Mouse (Mus musculus): ENCODE results near the gene Myl10.
"Not testable (repeated sequence)": the region's sequence is repeated elsewhere in the genome, so short reads cannot be mapped to it uniquely, and the experiment has no call there.

Myl10 gene

DNA sequence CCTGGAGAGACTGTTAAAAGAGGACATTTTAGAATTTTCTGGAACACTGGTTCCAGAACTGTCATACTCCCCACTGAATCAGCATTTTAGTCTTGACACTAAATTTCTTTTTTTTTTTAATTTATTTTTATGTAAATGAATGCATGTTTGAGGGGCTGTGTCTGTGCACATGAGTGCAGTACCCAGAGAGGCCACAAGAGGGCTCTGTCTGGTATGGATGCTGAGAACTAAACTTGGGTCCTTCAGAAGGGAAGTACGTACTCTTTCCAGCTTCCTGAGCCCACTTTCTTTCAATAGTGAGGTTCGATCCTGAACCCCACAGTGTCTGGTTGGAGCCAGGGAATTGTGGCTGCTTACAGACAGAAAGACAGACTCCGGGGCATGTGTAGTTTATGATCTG is 12.6 kb downstream of the Myl10 start:
- DNase-seq (ENCODE audit: low spot score): no peak

DNA sequence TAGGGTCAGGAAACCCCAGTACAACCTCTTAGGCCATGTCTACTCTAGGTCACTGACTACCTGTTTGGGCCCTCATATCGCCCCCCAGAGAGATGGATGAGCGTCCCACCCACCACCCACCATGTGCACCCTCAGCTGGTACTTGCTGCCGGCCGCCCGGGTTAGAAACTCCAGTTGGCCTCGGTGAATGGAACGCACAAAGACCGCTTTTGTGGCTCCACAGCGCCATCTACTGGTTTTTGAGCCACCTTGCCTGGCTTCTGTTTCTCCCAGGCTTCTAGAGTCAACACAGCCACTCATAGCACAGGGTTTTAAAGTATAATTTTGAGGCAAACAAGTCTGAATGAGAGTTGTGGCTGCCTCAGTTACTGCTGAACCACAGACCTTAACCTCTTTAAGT is 13.9 kb downstream of the Myl10 start:
- DNase-seq (ENCODE audit: low spot score): peak; percentile 52

- DNase-seq (ENCODE audit: low spot score): no peak
Observed at GRCm38 (mm10) chr5:136708116-136708515, 15.2 kb downstream of the Myl10 start.

DNA sequence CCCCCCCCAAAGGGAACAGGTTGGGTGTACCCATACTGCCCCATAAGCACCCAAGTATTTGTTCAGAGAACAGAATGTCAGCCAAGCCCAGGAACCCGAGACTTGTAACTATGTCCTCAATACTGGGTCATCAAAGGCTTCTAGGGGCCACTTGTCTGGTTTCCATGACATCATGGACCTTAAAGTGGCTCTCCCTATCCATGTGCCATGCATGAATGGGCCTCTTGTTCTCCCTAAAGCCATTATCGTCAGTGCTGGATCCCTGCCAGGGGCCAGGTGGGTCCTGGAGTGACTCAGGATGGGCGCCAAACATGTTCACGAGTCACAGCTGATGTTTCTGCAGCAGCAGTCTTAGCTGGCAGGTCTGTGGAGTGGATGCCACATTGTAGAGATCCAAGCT is 17.8 kb downstream of the Myl10 start:
- DNase-seq (ENCODE audit: low spot score): no peak

DNA sequence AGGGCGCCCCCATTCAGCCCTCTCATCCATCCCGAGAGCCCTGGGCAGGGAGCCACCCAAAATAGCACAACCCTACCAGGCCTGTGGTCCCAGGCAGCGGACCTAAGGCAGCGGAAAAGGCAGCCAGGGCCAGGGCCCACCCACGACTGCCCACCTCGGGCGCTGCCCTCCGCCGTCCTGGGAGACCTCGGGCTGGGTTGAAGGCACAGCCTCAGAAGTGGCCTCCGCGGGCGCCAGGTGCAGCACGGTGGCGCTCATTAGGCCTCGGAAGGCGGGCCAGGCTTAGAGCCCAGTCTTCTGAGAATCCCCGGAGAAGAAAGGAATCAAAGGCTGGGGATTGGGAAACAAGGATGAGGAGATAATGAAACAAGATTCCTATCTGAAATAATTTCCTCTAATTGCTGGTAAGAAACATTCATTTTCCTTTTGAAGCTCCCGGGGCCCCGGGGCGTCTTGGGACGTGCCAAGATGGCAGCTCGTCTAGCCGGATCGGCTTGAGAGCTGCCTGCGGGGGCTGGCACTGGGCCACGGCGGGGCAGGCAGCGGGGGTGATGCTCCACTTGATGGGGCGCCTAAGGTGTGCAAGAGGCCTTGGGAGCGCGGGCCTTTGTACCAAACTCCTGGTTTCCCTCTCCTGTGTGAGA is 21.4 kb downstream of the Myl10 start:
- no peak for DNase-seq (ENCODE audit: low spot score)

DNA sequence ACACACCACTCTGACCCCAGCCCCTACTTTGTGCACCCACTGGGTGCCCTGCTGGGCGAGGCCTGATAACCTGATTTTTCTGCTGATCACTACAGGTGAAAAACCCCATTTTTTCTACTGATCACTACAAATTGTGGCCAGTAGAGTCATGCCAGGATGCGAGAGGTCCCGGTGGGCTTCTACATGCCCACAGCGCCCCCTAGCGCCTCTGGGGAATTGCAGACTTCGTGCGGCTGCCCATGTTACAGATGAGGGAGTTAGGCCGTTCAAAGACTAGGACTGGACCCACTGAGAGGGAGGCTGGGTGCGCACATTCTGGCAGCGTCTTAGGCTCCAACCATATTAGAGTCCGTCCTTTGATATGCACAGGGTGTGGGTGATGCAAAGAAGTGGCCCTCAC is 21.9 kb downstream of the Myl10 start:
- peak; percentile 4 for DNase-seq (ENCODE audit: low spot score)

GRCm38 (mm10) chr5:136716696-136717572 is 24.0 kb downstream of the Myl10 start:
- DNase-seq (ENCODE audit: low spot score): peak; percentile 2

- DNase-seq (ENCODE audit: low spot score): no peak
Observed at GRCm38 (mm10) chr5:136717573-136717854, 24.6 kb downstream of the Myl10 start.

GRCm38 (mm10) chr5:136718656-136719055 is 25.7 kb downstream of the Myl10 start:
- DNase-seq (ENCODE audit: low spot score): no peak

DNA sequence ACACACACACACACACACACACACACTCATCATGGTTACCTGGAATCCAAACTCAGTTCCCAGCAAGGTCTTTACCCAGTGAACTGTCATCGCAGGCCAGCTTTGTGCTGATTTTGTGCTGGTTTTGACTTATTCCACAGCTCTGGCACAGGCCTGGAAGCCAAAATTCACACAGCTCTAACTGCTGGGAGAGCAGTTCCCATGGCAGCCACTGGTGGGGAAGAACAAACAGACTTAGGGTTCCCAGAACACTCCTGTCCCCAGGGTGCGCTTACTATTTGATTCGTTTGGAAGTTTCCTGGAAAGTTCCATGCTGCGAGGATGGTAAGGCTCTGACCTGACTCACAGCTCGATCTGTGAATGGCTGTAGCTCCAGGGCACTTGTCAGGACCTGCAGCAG is 28.6 kb downstream of the Myl10 start:
- DNase-seq (ENCODE audit: low spot score): no peak

DNA sequence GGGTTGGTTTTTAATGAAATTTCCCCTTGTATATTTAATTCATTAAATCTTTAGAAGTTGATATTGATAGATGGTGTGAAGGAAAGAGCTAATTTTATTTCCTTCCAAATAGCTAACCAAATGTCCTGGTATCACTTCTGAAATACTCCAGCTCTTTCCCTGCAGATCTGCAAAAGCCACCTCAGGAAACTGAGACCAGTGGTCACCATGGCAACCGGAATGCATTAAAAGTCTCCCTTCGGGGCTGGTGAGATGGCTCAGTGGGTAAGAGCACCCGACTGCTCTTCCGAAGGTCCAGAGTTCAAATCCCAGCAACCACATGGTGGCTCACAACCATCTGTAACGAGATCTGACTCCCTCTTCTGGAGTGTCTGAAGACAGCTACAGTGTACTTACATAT is 33.3 kb downstream of the Myl10 start:
- not testable (repeated sequence) for DNase-seq (ENCODE audit: low spot score)

- DNase-seq (ENCODE audit: low spot score): no peak
Observed at GRCm38 (mm10) chr5:136738918-136739317, 46.0 kb downstream of the Myl10 start.

GRCm38 (mm10) chr5:136746596-136746995 is 53.6 kb downstream of the Myl10 start:
- no peak for DNase-seq (ENCODE audit: low spot score)
